Mouse (Mus musculus) cerebellum, adult 18-20 months (tissue): ENCODE data around the gene Adamts6.

Source experiments
- DNase-seq, 2 experiments: peaks; one replicate each; pipeline ENCODE4 v3.0.0; 2021

Adamts6 gene

GRCm38 (mm10) chr13:104468061-104468460 is 180.4 kb downstream of the Adamts6 start:
- no peak for DNase-seq

DNA sequence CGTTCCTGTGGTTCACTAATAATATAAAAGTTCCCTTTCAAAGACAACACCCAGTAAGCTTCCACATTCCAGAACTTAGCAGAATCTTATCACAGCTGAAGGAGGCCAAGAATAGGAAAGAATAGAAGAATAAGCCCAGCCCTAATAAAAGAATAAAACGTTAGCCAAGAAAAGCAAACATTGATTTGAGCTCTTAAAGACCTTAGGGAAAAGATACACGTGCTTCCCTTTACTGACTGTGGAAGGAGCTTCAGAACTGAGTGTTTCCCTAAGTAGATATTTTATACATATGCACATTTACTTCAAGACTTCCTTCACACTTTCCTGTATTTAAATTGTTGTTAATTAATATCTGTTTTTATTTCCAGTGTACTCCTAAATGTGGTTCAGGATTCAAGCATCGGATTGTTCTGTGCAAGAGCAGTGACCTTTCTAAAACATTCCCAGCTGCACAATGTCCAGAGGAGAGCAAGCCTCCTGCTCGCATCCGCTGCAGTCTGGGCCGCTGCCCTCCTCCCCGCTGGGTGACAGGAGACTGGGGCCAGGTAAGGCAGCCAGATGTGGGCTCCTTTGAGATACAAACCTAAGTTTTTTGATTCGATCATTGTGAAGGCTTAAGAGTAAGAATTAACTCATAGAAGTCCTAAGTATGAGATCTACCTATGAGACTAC is 188.8 kb downstream of the Adamts6 start:
- no peak for DNase-seq

GRCm38 (mm10) chr13:104482426-104483089 is 194.9 kb downstream of the Adamts6 start:
- DNase-seq, result no peak

DNA sequence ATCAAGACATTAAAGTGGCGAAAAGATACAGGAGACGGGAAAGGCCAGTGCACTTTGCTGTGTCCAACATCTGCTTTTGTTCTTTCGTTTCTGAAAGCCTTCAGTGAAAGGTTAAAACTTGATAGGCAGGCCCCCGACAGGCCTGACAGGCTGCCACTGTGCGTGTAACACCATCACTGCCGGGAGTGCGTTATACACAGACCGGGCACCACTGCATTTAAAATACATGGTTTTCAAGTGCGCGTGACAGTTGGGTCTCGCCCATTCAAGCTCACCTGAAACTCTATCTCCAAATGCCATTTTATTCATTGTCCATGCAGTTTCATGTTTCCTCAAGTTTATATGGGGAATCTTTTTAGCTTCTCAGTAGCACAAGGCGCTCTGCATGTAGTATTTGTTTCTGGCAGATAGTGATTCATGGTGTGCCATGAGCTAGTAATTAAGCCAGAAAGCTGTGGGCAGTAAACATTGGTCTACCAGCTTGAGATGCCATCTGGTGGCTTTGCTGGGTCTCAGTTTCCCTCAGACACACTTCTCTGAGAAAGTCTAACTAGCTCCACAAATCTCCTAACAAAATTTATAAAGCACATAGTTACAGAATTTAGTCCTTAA is 195.6 kb downstream of the Adamts6 start:
- DNase-seq, result no peak

DNA sequence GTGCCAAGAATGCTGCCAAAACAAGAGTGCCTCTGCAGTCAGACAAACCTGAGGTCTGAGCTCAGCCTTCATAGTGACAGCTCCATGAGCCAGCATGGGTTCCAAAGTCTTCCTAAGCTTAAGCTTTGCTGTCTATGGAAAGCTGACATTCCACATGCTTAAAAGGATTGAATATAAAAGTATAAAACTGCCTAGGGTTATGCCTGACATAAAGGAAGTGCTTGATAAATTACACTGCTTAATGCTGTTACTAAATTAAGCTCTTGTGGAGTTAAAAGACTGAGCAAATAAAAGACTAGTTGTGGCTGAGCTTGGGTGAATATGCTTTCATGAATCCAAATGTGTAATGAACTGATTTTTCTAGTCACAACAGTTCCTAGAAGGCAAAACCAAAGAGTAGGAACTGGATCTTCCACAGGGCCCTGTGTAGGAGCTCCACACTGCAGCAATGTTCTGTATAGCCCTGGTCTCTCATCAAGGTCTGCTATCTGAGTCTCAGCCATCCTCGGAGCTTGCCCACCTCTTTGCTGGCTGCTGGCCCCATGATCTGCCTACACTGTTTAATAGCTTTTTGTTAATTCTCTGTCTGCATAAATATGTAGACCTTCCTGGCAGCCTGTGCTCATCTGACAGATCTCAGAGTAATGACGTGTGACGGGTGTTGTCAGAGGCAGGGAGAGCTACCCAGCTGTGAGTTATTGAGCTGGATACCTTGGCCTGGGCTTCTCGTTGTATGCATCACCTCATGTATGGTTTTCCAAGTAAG is 203.6 kb downstream of the Adamts6 start:
- DNase-seq, result no peak

DNA sequence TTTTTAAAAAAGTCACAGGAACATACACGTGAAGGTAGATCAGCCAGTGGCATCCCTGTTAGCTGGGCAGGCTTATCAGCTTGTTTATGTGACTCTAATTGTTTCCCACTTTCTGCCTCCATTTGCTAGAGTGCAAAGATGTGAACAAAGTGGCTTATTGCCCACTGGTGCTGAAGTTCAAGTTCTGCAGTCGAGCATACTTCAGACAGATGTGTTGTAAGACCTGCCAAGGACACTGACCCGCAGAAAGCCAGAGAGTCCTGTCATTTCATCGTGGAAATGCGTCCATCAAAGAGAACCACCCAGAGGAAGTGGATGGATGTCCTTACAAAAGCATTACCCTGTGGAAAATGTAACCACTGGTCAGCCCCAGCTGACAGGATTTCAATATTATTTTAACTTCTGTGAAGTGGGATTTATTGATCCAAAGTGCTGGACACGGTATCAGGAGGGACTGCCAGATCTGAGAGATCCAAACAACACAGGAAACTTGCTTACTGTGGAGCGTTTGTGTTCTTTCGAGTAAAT is 205.9 kb downstream of the Adamts6 start:
- DNase-seq, result no peak

DNA sequence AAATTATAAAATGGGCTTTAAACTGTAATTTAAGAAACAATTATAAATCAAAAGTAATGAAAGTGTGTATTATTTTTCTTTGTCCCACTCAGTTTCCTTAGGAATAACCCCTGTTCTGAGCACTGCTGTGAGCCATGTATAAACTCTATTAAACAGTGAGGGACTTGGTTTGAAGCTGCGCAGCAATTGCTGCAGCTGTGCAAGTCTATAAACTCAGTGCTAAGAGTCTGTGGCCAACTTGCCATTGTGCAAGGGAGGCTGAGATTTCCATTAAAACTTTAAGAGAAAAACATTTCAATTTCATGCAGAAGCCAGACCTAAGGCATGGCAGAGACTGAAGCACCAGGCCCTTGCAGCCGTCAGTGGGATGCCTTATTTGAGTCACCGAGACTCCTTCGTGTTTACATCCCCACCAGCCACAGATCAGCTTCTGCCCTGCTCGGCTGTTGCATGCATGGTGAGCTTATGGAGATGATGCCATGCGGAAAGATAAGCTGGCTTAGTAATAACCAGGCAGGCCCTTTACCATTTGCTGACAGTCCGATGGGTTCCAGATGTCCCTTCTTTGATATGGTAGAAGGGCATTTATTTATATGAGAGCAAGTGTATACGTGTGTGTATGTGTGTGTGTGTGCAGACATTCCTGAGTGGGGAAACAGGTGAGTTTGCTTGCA is 206.7 kb downstream of the Adamts6 start:
- no peak for DNase-seq

DNA sequence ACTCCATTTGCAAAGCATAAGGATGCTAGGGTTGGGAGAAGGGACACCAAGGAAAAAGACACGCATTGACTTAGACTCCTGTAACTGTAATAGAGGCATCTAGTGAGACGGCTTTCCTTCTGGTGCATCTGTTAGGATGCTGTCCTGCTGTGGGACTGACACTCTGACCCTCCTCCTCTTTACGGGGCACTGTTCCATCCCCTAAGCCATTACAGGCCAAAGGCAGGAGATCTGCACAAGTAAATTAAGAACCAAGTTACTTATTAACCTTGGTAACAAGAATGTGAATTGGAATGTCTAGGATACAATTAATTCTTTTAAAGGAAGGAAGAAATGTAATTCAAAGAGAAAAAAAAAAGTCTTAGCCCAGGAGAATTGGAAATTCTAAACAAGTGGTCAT is 210.0 kb downstream of the Adamts6 start:
- no peak for DNase-seq

DNA sequence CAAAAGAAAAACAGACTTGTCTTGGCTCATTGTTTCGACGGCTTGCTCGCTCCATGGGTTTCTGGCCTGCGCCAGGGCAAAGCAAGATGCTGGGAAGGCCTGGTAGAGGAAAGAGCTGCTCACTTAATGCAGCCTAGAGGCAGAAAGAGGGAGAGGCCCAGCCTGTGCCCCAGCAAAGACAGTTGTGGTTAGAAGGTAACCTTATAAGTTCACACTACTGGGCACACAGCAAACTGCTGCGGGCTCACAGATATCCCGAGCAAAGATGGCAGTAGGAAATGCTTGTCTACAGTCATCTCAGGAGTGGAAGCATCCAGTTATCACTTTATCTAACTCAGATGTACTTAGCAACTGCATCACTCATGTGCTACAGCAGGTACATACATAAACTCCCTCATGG is 211.0 kb downstream of the Adamts6 start:
- no peak for DNase-seq

- DNase-seq, result no peak
Observed at GRCm38 (mm10) chr13:104499116-104500040, 211.7 kb downstream of the Adamts6 start.

- DNase-seq, result no peak
Observed at GRCm38 (mm10) chr13:104502406-104502805, 214.8 kb downstream of the Adamts6 start.

DNA sequence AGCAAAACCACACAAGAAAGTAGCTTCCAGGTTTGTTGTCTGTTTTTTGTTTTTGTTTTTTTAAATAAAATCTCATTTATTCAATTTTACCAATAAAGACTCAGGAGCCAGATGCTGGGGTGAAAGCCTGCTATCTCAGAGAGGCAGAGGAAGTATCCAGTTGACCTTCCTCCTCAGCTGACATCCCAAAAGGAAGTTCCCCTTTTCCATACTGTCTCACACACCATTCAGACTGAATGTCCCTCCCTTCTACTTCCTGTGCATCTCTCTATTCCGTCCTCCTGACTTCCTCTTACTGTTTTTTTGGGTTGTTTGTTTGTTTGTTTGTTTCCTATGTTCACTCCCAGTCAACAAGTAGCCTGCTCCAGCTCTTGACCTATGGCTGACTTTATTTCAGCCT is 216.4 kb downstream of the Adamts6 start:
- DNase-seq, result no peak

DNA sequence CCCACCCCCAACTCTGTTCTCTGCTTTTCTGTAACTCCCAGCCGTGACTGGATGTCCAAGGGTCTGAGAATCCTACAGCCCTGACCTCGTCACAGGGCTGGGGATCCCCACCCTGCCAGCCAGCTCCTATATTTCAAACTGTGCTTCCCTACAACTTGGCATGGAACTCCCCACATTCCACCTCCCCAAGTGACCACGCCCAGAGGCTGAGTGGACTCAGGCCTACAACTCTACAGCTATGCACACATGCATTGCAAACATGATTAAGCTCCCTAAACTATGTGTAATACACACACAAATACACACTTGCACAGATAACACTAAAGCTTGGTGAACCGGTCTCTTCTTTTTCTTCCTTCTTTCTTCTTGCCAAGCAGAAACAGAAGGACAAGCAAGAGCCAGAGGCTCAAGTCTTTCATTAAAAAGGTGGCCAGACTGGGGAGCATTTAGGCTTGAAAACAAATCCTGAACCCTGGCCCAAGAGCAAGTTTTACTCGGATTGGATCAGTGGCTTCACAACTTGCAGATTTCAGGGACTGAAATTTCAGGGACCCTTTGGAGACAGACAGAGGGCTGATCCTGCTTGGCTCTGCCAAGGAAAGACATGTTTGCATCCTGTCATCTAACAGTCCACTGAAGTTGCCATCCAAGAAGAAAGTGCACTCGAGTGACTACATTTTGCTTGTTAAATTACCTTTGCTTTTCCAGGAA is 218.7 kb downstream of the Adamts6 start:
- no peak for DNase-seq

- no peak for DNase-seq
Observed at GRCm38 (mm10) chr13:104507671-104508070, 220.0 kb downstream of the Adamts6 start.

DNA sequence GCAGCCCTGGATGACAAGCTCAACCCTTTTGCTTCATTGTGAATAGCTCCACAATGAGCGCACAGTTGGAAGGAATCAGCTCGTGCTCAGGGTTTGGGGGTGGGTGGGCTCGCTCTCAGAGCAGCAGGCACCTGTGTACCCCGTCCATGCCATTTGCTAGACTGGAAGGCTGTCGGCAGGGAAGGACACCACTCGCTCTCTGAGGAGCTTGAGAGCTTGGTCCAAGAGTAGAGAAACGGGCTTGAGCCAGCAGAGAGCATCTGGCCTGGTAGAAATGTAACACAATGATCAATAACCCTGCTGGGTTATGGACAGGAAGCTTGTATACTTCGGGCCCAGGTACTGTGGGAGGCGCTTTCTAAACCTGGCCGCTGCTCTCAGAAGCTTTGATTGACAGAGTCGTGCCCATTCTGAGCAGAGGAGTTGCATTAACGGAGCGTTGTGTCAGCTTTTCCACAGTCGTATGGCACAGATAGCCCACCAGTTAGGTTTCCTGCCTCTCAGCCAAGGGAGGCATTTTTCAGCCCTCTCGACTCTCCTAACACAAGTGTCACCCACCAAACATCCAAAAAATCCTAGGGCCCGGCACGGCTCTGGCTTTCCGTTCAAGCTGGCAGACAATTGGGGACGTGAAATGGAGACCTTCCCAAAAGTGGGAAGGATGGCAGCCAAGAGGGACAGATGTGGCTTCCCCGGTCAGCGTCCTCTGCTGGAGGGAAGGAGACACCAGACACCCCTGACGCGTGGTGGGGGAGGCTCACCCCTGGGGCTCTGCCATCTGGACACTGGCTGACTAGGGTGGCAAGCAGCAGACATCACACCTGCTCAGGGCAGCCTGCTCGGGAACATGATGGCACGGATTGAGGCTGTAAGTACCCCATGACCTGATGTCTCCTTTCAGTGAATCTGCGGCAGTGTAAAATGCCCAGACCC is 222.2 kb downstream of the Adamts6 start:
- DNase-seq, result peak; percentile 63 to 68

- peak in 1 of 2 experiments; percentile 15 for DNase-seq
Observed at GRCm38 (mm10) chr13:104510766-104511165, 223.1 kb downstream of the Adamts6 start.

DNA sequence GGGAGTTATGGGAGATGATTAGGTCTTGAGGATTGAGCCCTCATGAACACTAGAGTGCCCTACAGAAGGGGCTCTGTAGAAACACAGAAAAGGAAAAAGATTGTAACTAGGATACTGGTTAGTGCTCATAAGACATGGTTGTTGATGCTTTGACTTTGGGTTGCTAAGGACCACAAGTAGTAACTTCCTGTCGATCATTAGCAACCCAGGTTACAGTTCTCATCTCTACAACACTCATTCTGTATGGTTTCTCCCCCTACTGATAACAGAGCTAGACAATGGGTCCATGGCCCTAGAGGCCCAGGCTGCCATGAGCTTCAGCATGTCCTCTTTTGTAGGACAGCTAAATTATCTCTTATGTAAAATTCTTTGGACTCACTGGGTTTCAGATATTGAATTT is 227.4 kb downstream of the Adamts6 start:
- no peak for DNase-seq

DNA sequence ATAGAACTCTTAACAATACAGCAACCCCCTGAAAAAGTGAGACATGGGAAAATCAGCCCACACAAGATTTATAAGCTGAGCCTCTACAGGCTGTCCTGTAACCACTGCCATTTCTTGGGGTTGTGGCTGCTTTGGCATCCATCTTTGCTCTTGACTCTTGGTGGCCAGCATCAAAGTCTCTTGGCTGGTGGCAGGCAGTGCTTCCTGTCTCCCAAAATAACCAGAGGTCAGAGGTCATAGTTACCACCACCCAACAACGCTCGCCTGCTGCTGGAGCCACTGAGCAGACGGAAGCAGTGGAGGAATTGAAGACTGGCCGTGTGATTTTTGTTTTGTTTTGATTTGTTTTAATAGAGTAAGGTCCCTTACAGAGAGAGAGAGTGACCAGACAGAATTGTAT is 228.5 kb downstream of the Adamts6 start:
- DNase-seq, result no peak

GRCm38 (mm10) chr13:104516766-104517364 is 229.2 kb downstream of the Adamts6 start:
- DNase-seq, result no peak
